Mouse (Mus musculus) left cerebral cortex, postnatal 4 days (tissue): ENCODE results near the gene Ptgfrn. TPM values are rescaled to one million over a fixed set of nuclear protein-coding genes. Genes with fewer than 3 reads are reported as not detected.

Experiments
- DNase-seq: peaks from one replicate; pipeline ENCODE4 v3.0.0-alpha.2; 2022
- intact Hi-C: fragments of 180-260 bp; cut with DNase I; formaldehyde crosslinking; loops from one replicate; pipeline ENCODE4 v1.15.1; 2025
- total RNA-seq, 2 experiments: library from RNA; stranded (reverse); gene quantifications; 2 replicates each; pipeline ENCODE4 v1.2.3; 2021

Ptgfrn gene
- 10 to 100 TPM; 60.5 to 62.5 TPM for total RNA-seq

- intact Hi-C loops: no loop called here
- DNase-seq: peak; percentile 64
These were observed at the start of gene Ptgfrn for GRCm38 (mm10) chr3:101110043-101110837. TSS of gene Ptgfrn (minus strand) at chr3:101110278.

- intact Hi-C loops: loop anchor here (5.0 to 10.0 kb wide), 2 partner anchors 135 to 177 kb away; no protein-coding TSS in a partner anchor
- no peak for DNase-seq
These were observed 49.6 kb upstream of the Ptgfrn start for GRCm38 (mm10) chr3:101159701-101160100.

- no peak for DNase-seq
- intact Hi-C loops: no loop called here
These were observed 44.0 kb upstream of the Ptgfrn start for GRCm38 (mm10) chr3:101154067-101154466.

GRCm38 (mm10) chr3:101153341-101153740, 43.3 kb upstream of the Ptgfrn start:
- no peak for DNase-seq
- intact Hi-C loops: no loop called here

GRCm38 (mm10) chr3:101146126-101146772, 36.2 kb upstream of the Ptgfrn start:
- intact Hi-C loops: no loop called here
- DNase-seq: no peak

GRCm38 (mm10) chr3:101145292-101146046, 35.4 kb upstream of the Ptgfrn start:
- intact Hi-C loops: no loop called here

GRCm38 (mm10) chr3:101144366-101144948, 34.4 kb upstream of the Ptgfrn start:
- intact Hi-C loops: no loop called here
- DNase-seq: no peak

More at GRCm38 (mm10) chr3:101145292-101146046, 35.4 kb upstream of the Ptgfrn start:
- DNase-seq: peak; percentile 35

- intact Hi-C loops: no loop called here
These were observed 33.4 kb upstream of the Ptgfrn start for GRCm38 (mm10) chr3:101143465-101143864.

GRCm38 (mm10) chr3:101141864-101142263, 31.8 kb upstream of the Ptgfrn start:
- no peak for DNase-seq
- intact Hi-C loops: no loop called here

More at GRCm38 (mm10) chr3:101143465-101143864, 33.4 kb upstream of the Ptgfrn start:
- no peak for DNase-seq

GRCm38 (mm10) chr3:101139958-101140357, 29.9 kb upstream of the Ptgfrn start:
- intact Hi-C loops: no loop called here
- DNase-seq: no peak

GRCm38 (mm10) chr3:101136483-101136882, 26.4 kb upstream of the Ptgfrn start:
- intact Hi-C loops: no loop called here

GRCm38 (mm10) chr3:101134861-101135260, 24.8 kb upstream of the Ptgfrn start:
- intact Hi-C loops: no loop called here
- DNase-seq: no peak

More at GRCm38 (mm10) chr3:101136483-101136882, 26.4 kb upstream of the Ptgfrn start:
- no peak for DNase-seq

GRCm38 (mm10) chr3:101132981-101133380, 22.9 kb upstream of the Ptgfrn start:
- intact Hi-C loops: no loop called here

GRCm38 (mm10) chr3:101131772-101132171, 21.7 kb upstream of the Ptgfrn start:
- intact Hi-C loops: no loop called here
- DNase-seq: no peak

More at GRCm38 (mm10) chr3:101132981-101133380, 22.9 kb upstream of the Ptgfrn start:
- DNase-seq: no peak

GRCm38 (mm10) chr3:101130526-101130925, 20.4 kb upstream of the Ptgfrn start:
- intact Hi-C loops: no loop called here
- DNase-seq: no peak

GRCm38 (mm10) chr3:101129620-101130019, 19.5 kb upstream of the Ptgfrn start:
- DNase-seq: no peak
- intact Hi-C loops: no loop called here

GRCm38 (mm10) chr3:101129090-101129489, 19.0 kb upstream of the Ptgfrn start:
- DNase-seq: no peak
- intact Hi-C loops: no loop called here

- DNase-seq: no peak
- intact Hi-C loops: no loop called here
These were observed 17.7 kb upstream of the Ptgfrn start for GRCm38 (mm10) chr3:101127766-101128165.

GRCm38 (mm10) chr3:101124716-101125115, 14.6 kb upstream of the Ptgfrn start:
- intact Hi-C loops: no loop called here
- DNase-seq: no peak

- intact Hi-C loops: no loop called here
- DNase-seq: no peak
These were observed 12.4 kb upstream of the Ptgfrn start for GRCm38 (mm10) chr3:101122479-101122878.

GRCm38 (mm10) chr3:101117774-101118173, 7.7 kb upstream of the Ptgfrn start:
- intact Hi-C loops: no loop called here
- no peak for DNase-seq
